Mouse (Mus musculus) neural tube, embryonic 13.5 days (tissue): ENCODE data around the gene Gnpat. TPM values are rescaled to one million over a fixed set of nuclear protein-coding genes. Genes with fewer than 3 reads are reported as not detected.

ENCODE experiments used
- ATAC-seq: fragments of 200-750 bp; cut with Nextera tagmentation; 2 replicates; pipeline ENCODE4 v1.8.0; 2017; ENCODE audit warnings: low read depth, mild to moderate bottlenecking, moderate TSS enrichment, moderate library complexity
- H3K27ac ChIP-seq: fragments of 300-500 bp; sonication (generic); replicated peaks from 2 replicates; pipeline ENCODE4 v1.5.1; 2015; ENCODE audit warnings: moderate library complexity, mild to moderate bottlenecking, inconsistent platforms
- H3K27me3 ChIP-seq: fragments of 300-500 bp; sonication (generic); 2 replicates; pipeline ENCODE4 v1.6.1; 2015; ENCODE audit warnings: mild to moderate bottlenecking, inconsistent platforms
- H3K36me3 ChIP-seq: fragments of 300-500 bp; sonication (generic); 2 replicates; pipeline ENCODE4 v1.6.1; 2015; ENCODE audit warnings: mild to moderate bottlenecking, inconsistent platforms
- H3K4me1 ChIP-seq: fragments of 300-500 bp; sonication (generic); replicated peaks from 2 replicates; pipeline ENCODE4 v1.6.1; 2015; ENCODE audit warnings: inconsistent platforms
- H3K4me2 ChIP-seq: fragments of 300-500 bp; sonication (generic); 2 replicates; pipeline ENCODE4 v1.6.1; 2015; ENCODE audit warnings: inconsistent platforms, mild to moderate bottlenecking, moderate library complexity
- H3K4me3 ChIP-seq: fragments of 300-500 bp; sonication (generic); 2 replicates; pipeline ENCODE4 v1.5.1; 2015; ENCODE audit warnings: mild to moderate bottlenecking, inconsistent platforms
- H3K9ac ChIP-seq: fragments of 300-500 bp; sonication (generic); 2 replicates; pipeline ENCODE4 v1.6.1; 2015; ENCODE audit warnings: moderate library complexity, mild to moderate bottlenecking, inconsistent platforms
- H3K9me3 ChIP-seq: fragments of 300-500 bp; sonication (generic); 2 replicates; pipeline ENCODE4 v1.6.1; 2016; ENCODE audit warnings: inconsistent platforms
- WGBS: fragments of 180-500 bp; shearing (Covaris S2); methylation state at CpG from one replicate; pipeline ENCODE4 v1.1.7; 2015; 5-methylcytosine and 5-hydroxymethylcytosine counted together
- polyA plus RNA-seq: library from polyadenylated mRNA; unstranded; fragments of >200 nt; fragmentation: Nextera tagmentation; extraction: Ambion mirVana; gene quantifications from 2 replicates; pipeline ENCODE4 v1.2.1, GENCODE M21; 2015

Gnpat gene
- polyA plus RNA-seq, 1 experiment from 2014 or later: 80.4 TPM

DNA sequence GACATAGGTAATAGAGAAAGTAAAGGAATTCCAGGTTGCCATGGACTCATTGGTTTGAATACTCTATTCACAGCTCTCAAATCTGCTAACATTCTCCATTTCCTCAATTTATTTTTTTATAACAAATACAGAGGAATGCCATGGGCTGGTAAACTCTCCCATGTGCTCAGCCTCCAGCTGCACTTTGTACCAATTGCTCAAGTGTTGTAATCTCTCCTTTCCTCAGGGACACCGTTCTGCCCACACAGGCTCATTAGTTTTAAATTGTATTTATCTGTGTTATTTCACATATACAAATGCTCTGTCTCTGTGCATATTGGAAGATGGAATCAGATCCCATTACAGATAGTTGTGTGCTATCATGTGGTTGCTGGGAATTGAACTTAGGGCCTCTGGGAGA lies 9.3 kb upstream of the Gnpat start:
- no peak overlapping the region for H3K9ac ChIP-seq
- H3K36me3 ChIP-seq: peaks cover 61% of the 10 kb centered on the region
- no peak for ATAC-seq
- 91% methylated on average over 1 of the region's 1 CpGs for WGBS
- no peak overlapping the region for H3K4me2 ChIP-seq
- H3K27ac ChIP-seq: no peak overlapping the region
- H3K4me1 ChIP-seq: no peaks in the 10 kb centered on the region
- H3K9me3 ChIP-seq: peaks cover 20% of the 10 kb centered on the region
- H3K27me3 ChIP-seq: no peaks in the 10 kb centered on the region
- no peak overlapping the region for H3K4me3 ChIP-seq

DNA sequence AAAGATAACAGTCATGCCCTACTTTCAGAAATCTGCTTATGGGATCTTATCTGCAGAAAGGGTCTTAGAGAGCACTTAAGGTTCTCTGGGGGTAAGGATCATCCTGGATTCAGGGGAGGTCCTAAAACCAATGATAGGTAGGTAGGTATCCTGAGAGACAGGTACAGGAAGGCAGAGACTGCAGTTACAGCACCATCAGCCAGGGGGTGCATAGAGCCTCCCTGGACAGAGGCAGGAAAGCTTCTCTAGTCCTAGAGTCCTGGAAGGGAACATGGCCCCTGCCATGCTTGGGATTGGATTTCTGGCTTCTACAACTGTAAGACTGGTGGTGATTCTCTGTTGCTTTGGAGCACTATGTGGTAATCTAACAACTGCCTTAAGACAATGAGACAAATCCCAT lies 3.4 kb upstream of the Gnpat start:
- H3K27ac ChIP-seq: no peak overlapping the region
- peaks cover 5% of the 10 kb centered on the region for H3K9me3 ChIP-seq
- no peak overlapping the region for H3K4me2 ChIP-seq
- no peaks in the 10 kb centered on the region for H3K27me3 ChIP-seq
- H3K36me3 ChIP-seq: peaks cover 63% of the 10 kb centered on the region
- no peak overlapping the region for H3K4me3 ChIP-seq
- no peak for ATAC-seq
- peaks cover 20% of the 10 kb centered on the region for H3K4me1 ChIP-seq
- H3K9ac ChIP-seq: no peak overlapping the region

DNA sequence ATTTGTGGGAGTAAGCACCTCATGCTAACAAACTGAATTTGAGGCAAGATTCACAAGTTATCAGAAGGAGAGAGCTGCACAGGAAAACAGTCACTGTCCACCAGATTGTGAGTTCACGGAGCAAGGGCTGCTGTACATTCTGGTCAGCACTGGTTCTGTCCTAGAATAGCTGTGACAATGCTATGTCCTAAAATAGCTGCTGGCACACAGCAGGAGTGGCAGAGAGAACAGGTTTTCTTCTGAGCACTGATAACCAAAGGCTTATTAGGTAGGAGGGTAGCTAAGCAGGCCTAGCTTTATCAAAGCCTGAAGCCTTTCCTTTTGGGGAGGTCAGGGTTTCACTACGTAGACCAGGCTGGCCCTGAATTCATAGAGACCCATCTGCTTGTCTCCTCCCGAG lies 2.6 kb upstream of the Gnpat start:
- no peak overlapping the region for H3K9ac ChIP-seq

DNA sequence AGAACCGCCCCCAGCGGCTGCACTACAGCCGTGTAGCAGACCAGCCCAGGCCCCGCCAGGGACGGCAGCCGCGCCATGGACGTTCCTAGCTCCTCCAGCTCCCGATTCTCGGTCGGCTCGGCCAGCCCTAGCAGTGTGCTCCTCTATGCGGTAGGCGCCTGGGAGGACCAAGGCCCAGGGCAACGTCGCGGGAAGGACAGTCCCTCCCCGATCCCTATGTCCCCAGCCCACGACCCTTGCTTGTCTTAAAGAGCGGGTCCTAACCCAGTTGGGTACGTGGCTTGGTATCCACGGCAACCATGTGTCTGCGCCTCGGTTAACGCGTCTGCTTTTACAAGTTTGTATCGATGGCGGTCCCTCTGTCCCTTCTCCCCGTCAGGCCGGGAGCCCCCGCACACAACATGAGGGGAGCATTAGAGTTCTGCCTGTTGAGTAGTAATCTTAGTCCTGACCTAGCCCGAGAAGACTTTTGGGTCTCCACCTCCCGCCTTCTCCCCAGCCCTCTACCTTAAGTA lies 387 bp downstream of the Gnpat start:
- Histone ChIP-seq H3K4me2 (peak overlapping the region; percentile 86), H3K9me3 (no peaks in the 10 kb centered on the region), H3K4me1 (peaks cover 30% of the 10 kb centered on the region), H3K27me3 (no peaks in the 10 kb centered on the region), H3K27ac (peak overlapping the region; percentile 92), H3K36me3 (peaks cover 26% of the 10 kb centered on the region), H3K9ac (peak overlapping the region; percentile 93), H3K4me3 (peak overlapping the region; percentile 75)
- peak; percentile 92 for ATAC-seq
- under 1% methylated on average over 33 of the region's 33 CpGs for WGBS

More for the DNA sequence above, 2.6 kb upstream of the Gnpat start:
- H3K36me3 ChIP-seq: peaks cover 56% of the 10 kb centered on the region
- peaks cover 5% of the 10 kb centered on the region; the same call in 1 of the 2 replicates for H3K9me3 ChIP-seq
- no peak overlapping the region for H3K4me3 ChIP-seq
- H3K27ac ChIP-seq: no peak overlapping the region
- no peak for ATAC-seq
- peaks cover 27% of the 10 kb centered on the region for H3K4me1 ChIP-seq
- 95% methylated on average over 3 of the region's 3 CpGs for WGBS
- H3K27me3 ChIP-seq: no peaks in the 10 kb centered on the region
- no peak overlapping the region for H3K4me2 ChIP-seq

DNA sequence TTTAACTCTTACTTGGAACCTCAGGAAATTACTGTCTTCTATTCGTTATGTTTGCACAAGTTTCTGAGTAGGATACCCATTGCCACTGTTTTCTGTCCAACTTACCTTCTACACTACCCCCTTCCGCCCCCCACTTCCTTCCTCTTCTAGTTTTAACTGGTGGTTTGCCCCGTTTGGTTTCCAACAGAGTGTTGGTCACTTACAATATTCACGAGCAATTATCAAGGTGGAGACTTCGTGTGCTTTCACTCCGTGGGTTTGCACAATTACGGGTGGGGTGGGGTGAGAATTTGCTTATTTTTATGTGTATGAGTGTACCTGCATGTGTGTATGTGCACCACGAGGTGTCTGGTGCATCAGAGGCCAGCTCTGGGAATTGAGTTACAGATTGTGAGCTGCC lies 896 bp downstream of the Gnpat start:
- H3K27me3 ChIP-seq: no peaks in the 10 kb centered on the region
- H3K4me1 ChIP-seq: peaks cover 30% of the 10 kb centered on the region
- H3K4me2 ChIP-seq: peak overlapping the region; percentile 86
- H3K9ac ChIP-seq: peak overlapping the region; percentile 93
- no peak for ATAC-seq
- peak overlapping the region; percentile 92; the same call in 1 of the 2 replicates for H3K27ac ChIP-seq
- peaks cover 21% of the 10 kb centered on the region for H3K36me3 ChIP-seq
- H3K4me3 ChIP-seq: peak overlapping the region; percentile 75
- WGBS: 23% methylated on average over 8 of the region's 8 CpGs
- H3K9me3 ChIP-seq: no peaks in the 10 kb centered on the region

DNA sequence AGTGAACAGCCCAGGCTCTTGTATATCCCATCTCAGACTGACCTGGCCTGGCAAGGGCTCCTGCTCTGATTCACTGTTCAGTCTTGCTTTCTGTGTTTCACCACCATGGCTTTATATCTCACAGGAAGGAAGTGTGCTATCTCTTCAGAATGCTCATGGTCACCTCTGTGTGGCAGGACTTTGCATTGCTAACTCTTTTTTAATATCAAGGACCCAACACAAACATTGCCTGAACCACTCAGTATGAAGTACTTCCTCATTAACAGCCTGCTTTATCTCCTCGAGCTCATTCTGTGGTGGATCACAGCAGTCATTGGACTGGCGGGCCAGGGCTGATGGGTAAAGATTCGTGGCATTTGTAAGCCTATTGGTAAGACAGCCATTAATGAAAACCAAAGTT lies 3.8 kb downstream of the Gnpat start:
- H3K4me2 ChIP-seq: no peak overlapping the region
- WGBS: 86% methylated on average over 3 of the region's 3 CpGs
- peaks cover 12% of the 10 kb centered on the region for H3K36me3 ChIP-seq
- H3K9ac ChIP-seq: no peak overlapping the region
- no peaks in the 10 kb centered on the region for H3K27me3 ChIP-seq
- no peak for ATAC-seq
- H3K27ac ChIP-seq: no peak overlapping the region
- no peaks in the 10 kb centered on the region for H3K9me3 ChIP-seq
- peaks cover 28% of the 10 kb centered on the region for H3K4me1 ChIP-seq
- no peak overlapping the region for H3K4me3 ChIP-seq

DNA sequence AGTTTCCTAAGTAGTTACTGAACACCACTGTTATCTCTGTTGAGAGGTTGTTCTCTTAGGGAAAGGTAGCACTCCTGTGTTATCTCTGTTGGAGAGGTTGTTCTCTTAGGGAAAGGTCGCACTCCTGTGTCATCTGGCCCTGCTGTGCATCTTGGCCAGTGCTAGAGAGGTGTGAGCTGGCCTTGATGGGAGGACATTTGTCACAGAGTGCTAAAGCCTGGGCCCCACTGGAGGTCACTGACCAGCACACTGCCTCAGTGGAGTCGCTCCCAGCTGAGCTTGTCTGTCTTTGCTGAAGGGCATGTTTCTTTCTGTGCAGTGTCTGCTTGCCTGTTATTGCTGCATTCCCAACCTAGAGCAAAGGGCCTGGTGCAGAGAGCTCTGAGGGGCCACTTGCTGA lies 4.3 kb downstream of the Gnpat start:
- ATAC-seq: no peak
- H3K27me3 ChIP-seq: no peaks in the 10 kb centered on the region
- peaks cover 16% of the 10 kb centered on the region for H3K36me3 ChIP-seq
- H3K4me2 ChIP-seq: no peak overlapping the region
- H3K27ac ChIP-seq: no peak overlapping the region
- WGBS: 85% methylated on average over 2 of the region's 2 CpGs
- no peak overlapping the region for H3K4me3 ChIP-seq
- no peaks in the 10 kb centered on the region for H3K9me3 ChIP-seq
- peaks cover 24% of the 10 kb centered on the region for H3K4me1 ChIP-seq
- no peak overlapping the region for H3K9ac ChIP-seq

DNA sequence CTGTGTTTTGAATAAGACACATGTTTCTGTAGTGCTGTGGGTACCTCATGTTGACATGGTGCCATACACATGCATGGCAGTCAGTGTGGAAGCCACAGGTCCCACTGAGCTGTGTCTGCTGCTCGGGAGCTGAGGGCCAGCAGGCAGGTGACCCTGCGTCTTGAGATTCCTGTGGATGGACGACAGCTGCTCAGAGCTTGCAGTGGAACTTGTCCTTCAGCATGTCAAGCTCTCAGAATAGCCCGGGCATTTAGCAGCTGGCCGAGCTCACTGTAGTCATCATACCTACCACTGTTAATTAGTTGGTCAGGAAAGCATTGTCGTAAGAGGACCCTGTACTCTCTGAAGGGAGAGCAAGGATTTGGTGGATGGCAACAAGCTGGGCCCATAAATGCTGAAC lies 6.9 kb downstream of the Gnpat start:
- Histone ChIP-seq H3K4me2 (no peak overlapping the region), H3K9me3 (no peaks in the 10 kb centered on the region), H3K9ac (no peak overlapping the region), H3K27ac (no peak overlapping the region), H3K4me3 (no peak overlapping the region), H3K36me3 (peaks cover 42% of the 10 kb centered on the region), H3K27me3 (no peaks in the 10 kb centered on the region), H3K4me1 (peaks cover 8% of the 10 kb centered on the region)
- WGBS: 75% methylated on average over 6 of the region's 6 CpGs
- ATAC-seq: no peak

DNA sequence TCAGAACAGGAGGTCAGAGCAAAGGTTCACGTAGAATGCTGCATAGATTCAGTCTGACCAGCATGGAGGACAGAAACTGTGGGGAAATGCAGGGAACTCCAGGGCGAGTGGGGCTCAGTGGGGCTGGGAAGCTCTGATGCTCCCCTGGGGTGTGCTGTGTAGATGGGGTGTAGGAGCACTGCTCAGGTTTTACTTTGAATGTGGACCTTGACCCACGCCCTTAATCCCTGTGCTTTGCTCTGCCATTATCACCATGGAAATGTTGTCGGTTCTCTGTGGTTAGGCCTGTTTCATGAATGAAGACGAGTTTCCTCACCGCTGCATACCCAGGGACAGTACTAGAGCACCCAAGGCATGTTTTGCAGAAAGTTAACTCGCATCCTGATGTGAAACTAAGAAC lies 8.6 kb downstream of the Gnpat start:
- WGBS: 94% methylated on average over 7 of the region's 7 CpGs

DNA sequence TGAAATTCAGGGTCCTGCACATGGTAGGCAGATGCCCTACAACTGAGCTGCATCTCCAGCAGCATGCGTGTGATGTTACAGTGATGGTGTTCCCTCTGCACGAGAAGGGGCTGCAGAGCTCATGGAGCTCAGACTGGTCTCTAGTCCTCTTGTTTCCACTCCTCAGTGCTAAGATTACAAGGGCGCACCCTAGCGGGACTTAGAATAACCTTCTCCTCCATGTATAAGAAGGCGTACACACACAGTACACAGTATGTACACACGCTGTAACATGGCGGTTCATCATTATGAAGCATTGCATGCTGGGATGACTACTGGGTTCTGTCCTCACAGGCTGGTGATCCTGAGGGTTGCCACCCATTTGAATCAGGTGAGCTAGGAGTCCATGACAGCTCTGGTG lies 9.2 kb downstream of the Gnpat start:
- 0 out of 2 replicates have a peak, but pooled peaks cover 3% of the 10 kb centered on the region for H3K4me1 ChIP-seq
- no peaks in the 10 kb centered on the region for H3K27me3 ChIP-seq
- 96% methylated on average over 7 of the region's 7 CpGs for WGBS
- H3K36me3 ChIP-seq: peaks cover 65% of the 10 kb centered on the region
- H3K4me2 ChIP-seq: no peak overlapping the region
- no peak overlapping the region for H3K9ac ChIP-seq
- H3K4me3 ChIP-seq: no peak overlapping the region
- H3K9me3 ChIP-seq: no peaks in the 10 kb centered on the region
- ATAC-seq: no peak
- no peak overlapping the region for H3K27ac ChIP-seq

More for the DNA sequence above, 8.6 kb downstream of the Gnpat start:
- Histone ChIP-seq H3K9ac (no peak overlapping the region), H3K4me3 (no peak overlapping the region), H3K27me3 (no peaks in the 10 kb centered on the region), H3K36me3 (peaks cover 59% of the 10 kb centered on the region), H3K4me1 (0 out of 2 replicates have a peak, but pooled peaks cover 3% of the 10 kb centered on the region), H3K27ac (no peak overlapping the region), H3K4me2 (no peak overlapping the region), H3K9me3 (no peaks in the 10 kb centered on the region)
- ATAC-seq: no peak

DNA sequence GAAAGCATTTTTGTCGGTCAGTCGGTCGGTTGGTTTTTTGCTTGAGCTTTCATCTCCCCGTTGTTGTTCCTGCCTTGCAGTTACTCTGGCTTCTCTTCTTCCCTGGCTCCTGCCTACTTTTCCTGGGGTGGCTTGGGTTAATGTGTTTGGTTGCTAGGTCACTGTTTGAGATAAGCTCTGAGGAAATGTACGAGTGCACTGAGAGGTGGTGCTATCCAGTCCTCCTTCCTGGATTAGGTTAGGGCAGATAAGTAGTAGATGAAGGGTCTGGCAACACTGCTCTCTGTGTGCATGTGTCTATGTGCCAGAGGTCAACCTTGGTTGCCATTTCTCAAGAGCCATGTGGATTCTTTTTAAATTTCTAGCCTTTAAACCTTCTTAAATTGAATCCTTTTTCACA lies 9.9 kb downstream of the Gnpat start:
- WGBS: 93% methylated on average over 5 of the region's 5 CpGs
- Histone ChIP-seq H3K4me2 (no peak overlapping the region), H3K36me3 (peaks cover 71% of the 10 kb centered on the region)

DNA sequence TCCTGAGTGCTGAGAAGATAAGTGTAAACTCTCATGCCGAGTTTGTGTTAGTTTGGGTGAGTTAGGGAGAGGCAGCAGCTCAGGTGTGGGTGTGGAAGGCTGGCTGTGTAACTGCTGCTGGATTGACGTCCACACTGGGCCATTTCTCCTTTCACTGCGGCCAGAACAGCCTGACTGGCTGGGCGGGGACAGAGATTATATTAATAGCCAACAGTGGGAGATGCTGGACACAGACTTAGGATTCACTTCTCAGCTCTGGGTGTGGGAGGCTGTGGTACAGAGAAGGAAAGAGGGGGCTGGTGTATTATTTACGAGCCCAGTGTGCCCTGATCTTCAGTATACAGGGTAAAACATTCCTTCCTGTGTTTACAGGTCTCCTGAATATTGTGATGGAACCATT lies 15.3 kb downstream of the Gnpat start:
- H3K4me3 ChIP-seq: no peak overlapping the region
- H3K9me3 ChIP-seq: no peaks in the 10 kb centered on the region
- H3K4me1 ChIP-seq: no peaks in the 10 kb centered on the region
- ATAC-seq: no peak
- no peak overlapping the region for H3K4me2 ChIP-seq
- H3K36me3 ChIP-seq: peaks cover 96% of the 10 kb centered on the region
- H3K27ac ChIP-seq: no peak overlapping the region
- H3K27me3 ChIP-seq: no peaks in the 10 kb centered on the region
- 90% methylated on average over 5 of the region's 5 CpGs for WGBS
- no peak overlapping the region for H3K9ac ChIP-seq

More for the DNA sequence above, 9.9 kb downstream of the Gnpat start:
- H3K4me3 ChIP-seq: no peak overlapping the region
- H3K4me1 ChIP-seq: no peaks in the 10 kb centered on the region
- H3K9me3 ChIP-seq: no peaks in the 10 kb centered on the region
- no peaks in the 10 kb centered on the region for H3K27me3 ChIP-seq
- no peak overlapping the region for H3K27ac ChIP-seq
- H3K9ac ChIP-seq: no peak overlapping the region
- ATAC-seq: no peak

DNA sequence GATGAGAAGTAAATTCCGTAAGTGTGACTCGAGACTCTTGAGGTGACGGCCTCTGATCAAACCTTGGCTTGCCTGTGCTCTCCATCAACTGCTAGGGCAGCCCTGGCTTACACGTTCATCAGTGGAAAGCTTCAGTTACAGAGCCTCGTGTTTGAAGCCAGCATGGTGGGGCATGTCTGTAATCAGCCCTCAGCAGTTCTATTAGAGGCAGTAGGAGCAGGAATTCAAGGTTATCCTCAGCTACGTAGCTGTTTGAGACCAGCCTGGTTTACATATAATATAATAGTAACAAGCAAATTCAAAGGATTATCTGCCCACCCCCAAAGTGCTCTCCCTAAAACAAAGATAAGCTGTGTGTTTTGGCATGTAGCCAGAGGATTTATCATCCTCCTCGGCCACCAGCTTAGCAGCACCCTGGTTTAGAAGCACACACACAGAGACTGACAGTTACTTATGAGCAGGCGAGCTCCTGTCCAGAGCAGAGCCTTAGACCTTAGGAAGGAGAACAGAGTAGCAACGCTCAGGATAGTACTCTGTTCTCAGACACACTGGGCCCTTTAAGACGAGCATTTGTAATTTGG lies 16.2 kb downstream of the Gnpat start:
- H3K4me2 ChIP-seq: no peak overlapping the region
- no peaks in the 10 kb centered on the region for H3K27me3 ChIP-seq
- H3K4me1 ChIP-seq: no peaks in the 10 kb centered on the region
- H3K9me3 ChIP-seq: no peaks in the 10 kb centered on the region
- no peak overlapping the region for H3K27ac ChIP-seq
- WGBS: 87% methylated on average over 10 of the region's 10 CpGs
- ATAC-seq: no peak
- H3K9ac ChIP-seq: no peak overlapping the region
- no peak overlapping the region for H3K4me3 ChIP-seq
- peaks cover 96% of the 10 kb centered on the region for H3K36me3 ChIP-seq
